Mouse (Mus musculus) adrenal gland, postnatal 36 days (tissue): ENCODE measurements around the gene Elavl3. TPM values are rescaled to one million over a fixed set of nuclear protein-coding genes. Genes with fewer than 3 reads are reported as not detected.

ENCODE experiments used
- DNase-seq, 2 experiments: peaks; one replicate each; pipeline ENCODE4 v3.0.0; 2021; ENCODE audit warnings: mixed read lengths in 1 of 2
- total RNA-seq, 2 experiments: library from RNA; stranded (reverse); gene quantifications; 2 replicates each; pipeline ENCODE4 v1.2.3; 2021

Elavl3 gene
- total RNA-seq, 2 experiments from 2014 or later: 1.1 to 2.0 TPM

GRCm38 (mm10) chr9:22004546-22004945, 47.3 kb downstream of the Elavl3 start:
- no peak for DNase-seq

GRCm38 (mm10) chr9:22003163-22003554, 48.7 kb downstream of the Elavl3 start:
- peak; percentile 32 to 39 for DNase-seq

GRCm38 (mm10) chr9:22002194-22003162, 49.3 kb downstream of the Elavl3 start, which contains the start of the genes Ccdc151 and Prkcsh:
Gene Ccdc151 (minus strand): TSS chr9:22002634.
Gene Prkcsh (plus strand): TSS chr9:22002806.
- DNase-seq: peak; percentile 99

GRCm38 (mm10) chr9:22001633-22002032, 50.2 kb downstream of the Elavl3 start:
- no peak for DNase-seq

GRCm38 (mm10) chr9:22000296-22000695, 51.5 kb downstream of the Elavl3 start:
- DNase-seq: peak; percentile 38 to 67

- DNase-seq: no peak
These were observed 55.5 kb downstream of the Elavl3 start for GRCm38 (mm10) chr9:21996178-21996867.

GRCm38 (mm10) chr9:21992227-21992626, 59.6 kb downstream of the Elavl3 start:
- no peak for DNase-seq

- peak; percentile 91 to 93 for DNase-seq
These were observed 62.4 kb downstream of the Elavl3 start, which contains the start of gene Rgl3 for GRCm38 (mm10) chr9:21989230-21990110. Gene Rgl3 (minus strand): TSS chr9:21989446.

- peak in 1 of 2 experiments; percentile 32 for DNase-seq
These were observed 63.3 kb downstream of the Elavl3 start for GRCm38 (mm10) chr9:21988421-21989101.

- peak; percentile 40 to 58 for DNase-seq
These were observed 64.1 kb downstream of the Elavl3 start for GRCm38 (mm10) chr9:21987592-21988342.

GRCm38 (mm10) chr9:21983911-21984310, 67.9 kb downstream of the Elavl3 start:
- no peak for DNase-seq

- no peak for DNase-seq
These were observed 73.3 kb downstream of the Elavl3 start for GRCm38 (mm10) chr9:21978398-21979128.

- peak; percentile 55 to 67 for DNase-seq
These were observed 73.9 kb downstream of the Elavl3 start for GRCm38 (mm10) chr9:21977972-21978371.

- no peak for DNase-seq
These were observed 74.5 kb downstream of the Elavl3 start for GRCm38 (mm10) chr9:21977331-21977730.

GRCm38 (mm10) chr9:21976626-21977175, 75.1 kb downstream of the Elavl3 start:
- DNase-seq: no peak

- no peak for DNase-seq
These were observed 82.5 kb downstream of the Elavl3 start for GRCm38 (mm10) chr9:21969304-21969703.

GRCm38 (mm10) chr9:21968883-21969282, 82.9 kb downstream of the Elavl3 start:
- DNase-seq: no peak
